Mouse (Mus musculus) liver, embryonic 13.5 days (tissue): Measurements from ENCODE around the gene Pdcd1lg2. TPM values are rescaled to one million over a fixed set of nuclear protein-coding genes. Genes with fewer than 3 reads are reported as not detected.
A peak's percentile ranks its signal among the peaks of the same experiment; 100 is the strongest.

Experiments used
- ATAC-seq: fragments of 200-750 bp; cut with Nextera tagmentation; 2 replicates; pipeline ENCODE4 v1.8.0; 2017; ENCODE audit warnings: low read depth, mild to moderate bottlenecking, moderate number of reproducible peaks, moderate library complexity
- DNase-seq: peaks from one replicate; pipeline ENCODE4 v3.0.0; 2022
- H3K27ac ChIP-seq: fragments of 300-500 bp; sonication (generic); 2 replicates; pipeline ENCODE4 v1.5.1; 2015; ENCODE audit warnings: moderate library complexity, mild to moderate bottlenecking, inconsistent platforms
- H3K27me3 ChIP-seq: fragments of 300-500 bp; sonication (generic); 2 replicates; pipeline ENCODE4 v1.6.1; 2015; ENCODE audit warnings: mild to moderate bottlenecking, inconsistent platforms
- H3K36me3 ChIP-seq: fragments of 300-500 bp; sonication (generic); 2 replicates; pipeline ENCODE4 v1.6.1; 2015; ENCODE audit warnings: mild to moderate bottlenecking, inconsistent platforms
- H3K4me1 ChIP-seq: fragments of 300-500 bp; sonication (generic); replicated peaks from 2 replicates; pipeline ENCODE4 v1.6.1; 2015; ENCODE audit warnings: inconsistent platforms
- H3K4me2 ChIP-seq: fragments of 300-500 bp; sonication (generic); 2 replicates; pipeline ENCODE4 v1.6.1; 2015; ENCODE audit warnings: inconsistent platforms, mild to moderate bottlenecking, moderate library complexity
- H3K4me3 ChIP-seq: fragments of 300-500 bp; sonication (generic); replicated peaks from 2 replicates; pipeline ENCODE4 v1.5.1; 2015; ENCODE audit warnings: mild to moderate bottlenecking, inconsistent platforms
- H3K9ac ChIP-seq: fragments of 300-500 bp; sonication (generic); 2 replicates; pipeline ENCODE4 v1.6.1; 2015; ENCODE audit warnings: mild to moderate bottlenecking, inconsistent platforms
- H3K9me3 ChIP-seq: fragments of 300-500 bp; sonication (generic); replicated peaks from 2 replicates; pipeline ENCODE4 v1.6.1; 2016; ENCODE audit warnings: inconsistent platforms
- whole genome bisulfite sequencing: fragments of 180-500 bp; shearing (Covaris S2); methylation state at CpG from one replicate; pipeline ENCODE4 v1.1.7; 2015; ENCODE audit not compliant: insufficient replicate concordance; 5-methylcytosine and 5-hydroxymethylcytosine counted together
- polyA plus RNA-seq: library from polyadenylated mRNA; unstranded; fragments of >200 nt; fragmentation: Nextera tagmentation; extraction: Ambion mirVana; gene quantifications from 2 replicates; pipeline ENCODE4 v1.2.1, GENCODE M21; 2015

Gene Pdcd1lg2
- polyA plus RNA-seq, result 0.06 TPM in 1 of 2 replicates, not detected in the other

DNA sequence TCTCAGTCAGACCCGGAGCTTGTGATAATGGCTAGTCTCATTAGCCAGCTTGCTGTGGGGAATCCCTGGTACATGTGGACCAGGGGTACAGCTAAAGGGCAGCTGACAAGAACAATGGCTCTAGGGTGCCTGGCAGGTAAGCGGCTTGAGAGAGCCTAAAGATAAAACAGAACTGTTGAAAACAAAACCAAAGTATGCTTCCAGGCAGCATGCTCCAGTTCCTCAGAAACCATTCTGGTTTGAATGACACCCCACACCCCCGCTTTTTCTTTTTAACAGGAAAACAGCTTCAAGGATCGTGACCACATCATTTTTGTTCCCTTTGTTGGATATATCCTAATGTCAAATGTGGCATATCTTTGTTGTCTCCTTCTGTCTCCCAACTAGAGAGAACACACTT, at the start of gene Pdcd1lg2:
Pdcd1lg2 (plus strand) TSS at position 301 of the 400 bp plus-strand sequence.
- no peak within 1 kb of the TSS for H3K27ac ChIP-seq
- H3K27me3 ChIP-seq, result no peaks in the 10 kb centered on the region
- DNase-seq, result no peak
- H3K9ac ChIP-seq, result no peak within 1 kb of the TSS
- 65% methylated on average over 4 of the region's 4 CpGs for WGBS
- H3K9me3 ChIP-seq, result no peaks in the 10 kb centered on the region
- no peaks in the 10 kb centered on the region for H3K4me1 ChIP-seq
- no peak within 1 kb of the TSS for H3K4me2 ChIP-seq
- H3K36me3 ChIP-seq, result no peaks in the 10 kb centered on the region
- ATAC-seq, result no peak
- no peak within 1 kb of the TSS for H3K4me3 ChIP-seq

- H3K9ac ChIP-seq, result peak overlapping the region; percentile 82
- H3K36me3 ChIP-seq, result 0 out of 2 replicates have a peak, but pooled peaks cover 8% of the 10 kb centered on the region
- no peaks in the 10 kb centered on the region for H3K9me3 ChIP-seq
- peaks cover 39% of the 10 kb centered on the region for H3K4me1 ChIP-seq
- H3K27ac ChIP-seq, result peak overlapping the region; percentile 71; the same call in 1 of the 2 replicates
- H3K4me3 ChIP-seq, result peak overlapping the region; percentile 74
- DNase-seq (peak; percentile 89), ATAC-seq (peak; percentile 100)
- H3K27me3 ChIP-seq, result no peaks in the 10 kb centered on the region
- H3K4me2 ChIP-seq, result peak overlapping the region; percentile 89
- 2% methylated on average over 33 of the region's 33 CpGs for WGBS
These were observed 49.1 kb upstream of the Pdcd1lg2 start for GRCm38 (mm10) chr19:29361468-29362130.

- H3K9ac ChIP-seq, result peak overlapping the region; percentile 55; the same call in 1 of the 2 replicates
- peaks cover 42% of the 10 kb centered on the region for H3K4me1 ChIP-seq
- peak overlapping the region; percentile 89 for H3K4me2 ChIP-seq
- WGBS, result 36% methylated on average over 13 of the region's 13 CpGs
- peak overlapping the region; percentile 74 for H3K4me3 ChIP-seq
- no peak for DNase-seq
- H3K27ac ChIP-seq, result no peak overlapping the region
- H3K9me3 ChIP-seq, result no peaks in the 10 kb centered on the region
- H3K36me3 ChIP-seq, result 0 out of 2 replicates have a peak, but pooled peaks cover 8% of the 10 kb centered on the region
- H3K27me3 ChIP-seq, result no peaks in the 10 kb centered on the region
- ATAC-seq, result no peak
These were observed 48.4 kb upstream of the Pdcd1lg2 start for GRCm38 (mm10) chr19:29362173-29362930.

GRCm38 (mm10) chr19:29363557-29363956, 47.2 kb upstream of the Pdcd1lg2 start:
- Histone ChIP-seq H3K27ac (no peak overlapping the region), H3K36me3 (0 out of 2 replicates have a peak, but pooled peaks cover 4% of the 10 kb centered on the region), H3K4me2 (no peak overlapping the region), H3K4me1 (peaks cover 54% of the 10 kb centered on the region), H3K9me3 (no peaks in the 10 kb centered on the region), H3K27me3 (no peaks in the 10 kb centered on the region), H3K4me3 (no peak overlapping the region), H3K9ac (no peak overlapping the region)
- WGBS, result 85% methylated on average over 7 of the region's 7 CpGs
- ATAC-seq, result no peak
- no peak for DNase-seq

DNA sequence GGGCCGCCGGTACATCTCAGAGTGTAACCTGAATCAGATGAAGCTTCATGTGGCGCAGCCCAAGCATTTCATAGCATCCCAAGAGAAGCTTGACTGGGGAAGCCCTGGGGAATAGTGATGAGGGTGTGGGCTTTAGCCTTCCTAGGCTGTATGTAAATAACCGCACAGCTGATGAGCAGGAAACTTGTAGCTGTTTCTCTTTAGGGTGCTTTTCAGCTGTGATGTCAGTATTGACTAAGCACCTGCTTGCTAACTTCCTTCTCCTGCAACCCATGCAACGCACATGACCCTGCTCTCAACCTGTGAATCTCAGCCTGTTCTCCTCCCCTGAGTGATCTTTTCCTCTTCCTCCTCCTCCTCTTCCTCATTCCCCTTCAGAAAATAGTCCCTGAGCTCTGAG, 46.6 kb upstream of the Pdcd1lg2 start:
- Histone ChIP-seq H3K4me1 (peaks cover 57% of the 10 kb centered on the region), H3K4me3 (no peak overlapping the region)
- ATAC-seq, result no peak

GRCm38 (mm10) chr19:29365105-29365504, 45.6 kb upstream of the Pdcd1lg2 start:
- peaks cover 52% of the 10 kb centered on the region for H3K4me1 ChIP-seq
- no peaks in the 10 kb centered on the region for H3K36me3 ChIP-seq
- H3K9me3 ChIP-seq, result no peaks in the 10 kb centered on the region
- H3K4me3 ChIP-seq, result no peak overlapping the region
- DNase-seq, result no peak
- H3K4me2 ChIP-seq, result no peak overlapping the region
- H3K27me3 ChIP-seq, result no peaks in the 10 kb centered on the region
- H3K27ac ChIP-seq, result no peak overlapping the region
- WGBS, result 62% methylated on average over 3 of the region's 3 CpGs
- H3K9ac ChIP-seq, result no peak overlapping the region
- ATAC-seq, result no peak

More for the DNA sequence above, 46.6 kb upstream of the Pdcd1lg2 start:
- Histone ChIP-seq H3K27ac (no peak overlapping the region), H3K9ac (no peak overlapping the region), H3K4me2 (no peak overlapping the region), H3K27me3 (no peaks in the 10 kb centered on the region), H3K9me3 (no peaks in the 10 kb centered on the region), H3K36me3 (no peaks in the 10 kb centered on the region)
- DNase-seq, result no peak
- 74% methylated on average over 5 of the region's 5 CpGs for WGBS

- no peak for DNase-seq
- Histone ChIP-seq H3K27ac (peak overlapping the region; percentile 83), H3K27me3 (no peaks in the 10 kb centered on the region), H3K4me3 (peak overlapping the region; percentile 70), H3K4me2 (peak overlapping the region; percentile 95), H3K36me3 (no peaks in the 10 kb centered on the region), H3K4me1 (peaks cover 41% of the 10 kb centered on the region), H3K9ac (peak overlapping the region; percentile 77), H3K9me3 (no peaks in the 10 kb centered on the region)
- WGBS, result 18% methylated on average over 20 of the region's 20 CpGs
- no peak for ATAC-seq
These were observed 44.3 kb upstream of the Pdcd1lg2 start for GRCm38 (mm10) chr19:29366226-29366968.

DNA sequence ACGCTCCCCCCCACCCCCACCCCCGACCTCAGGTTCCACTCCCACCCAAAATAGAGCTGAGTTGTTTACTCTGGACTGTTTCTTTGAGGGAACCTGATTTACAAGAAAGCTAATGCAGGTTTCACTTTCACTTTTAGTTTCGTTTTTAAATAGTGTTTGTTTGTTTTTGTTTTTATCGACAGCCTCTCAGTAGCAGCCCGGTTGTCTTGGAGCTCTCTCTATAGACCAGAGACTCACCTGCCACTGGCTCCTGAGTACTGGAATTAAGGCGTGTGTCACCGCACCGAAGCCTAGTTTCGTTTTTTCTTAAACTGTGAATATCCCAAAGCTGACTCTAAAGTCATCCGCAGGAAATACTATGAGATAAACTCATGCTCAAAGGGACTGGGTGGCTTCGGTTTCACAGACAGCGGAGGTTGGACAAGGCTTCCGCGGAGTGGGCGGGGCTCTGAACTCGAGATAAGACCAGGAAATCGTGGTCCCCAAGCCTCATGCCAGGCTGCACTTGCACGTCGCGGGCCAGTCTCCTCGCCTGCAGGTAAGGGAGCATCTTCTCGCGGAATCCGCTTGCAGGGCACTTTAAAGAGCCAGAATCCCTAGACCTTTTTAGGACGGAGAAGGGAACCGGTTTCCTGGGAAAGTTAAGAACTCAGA, 43.6 kb upstream of the Pdcd1lg2 start, which contains the start of the genes Plgrkt and Cd274:
Plgrkt (minus strand) TSS at position 422 of the 654 bp plus-strand sequence.
Cd274 (plus strand) TSS at position 487 of the 654 bp plus-strand sequence.
- under 1% methylated on average over 26 of the region's 26 CpGs for WGBS
- DNase-seq, result peak; percentile 85
- peaks cover 45% of the 10 kb centered on the region for H3K4me1 ChIP-seq

DNA sequence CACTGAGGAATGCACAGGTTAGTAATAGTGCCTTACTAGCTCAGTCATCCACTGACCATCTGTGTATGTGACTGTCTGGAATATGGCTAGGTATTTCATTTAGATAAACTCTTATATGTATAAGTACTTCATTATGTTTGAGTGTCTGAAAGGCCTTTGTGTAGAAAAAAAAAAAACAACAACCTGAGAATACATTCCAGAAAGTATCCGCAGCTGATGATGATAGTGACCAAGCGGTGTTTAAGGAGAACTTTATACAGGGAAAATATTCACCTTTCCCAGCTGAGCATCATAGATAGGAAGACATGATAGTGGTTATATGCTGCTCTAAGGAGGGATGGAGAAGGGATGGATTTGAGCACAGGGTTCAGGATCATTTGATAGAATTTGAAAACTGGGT, 42.7 kb upstream of the Pdcd1lg2 start:
- 74% methylated on average over 2 of the region's 2 CpGs for WGBS
- Histone ChIP-seq H3K4me1 (peaks cover 45% of the 10 kb centered on the region), H3K9ac (no peak overlapping the region), H3K4me3 (no peak overlapping the region), H3K4me2 (peak overlapping the region; percentile 95; the same call in 1 of the 2 replicates), H3K36me3 (no peaks in the 10 kb centered on the region), H3K9me3 (no peaks in the 10 kb centered on the region), H3K27ac (no peak overlapping the region), H3K27me3 (no peaks in the 10 kb centered on the region)
- no peak for ATAC-seq
- no peak for DNase-seq

More for the DNA sequence above, 43.6 kb upstream of the Pdcd1lg2 start, which contains the start of the genes Plgrkt and Cd274:
- Histone ChIP-seq H3K4me3 (peak within 1 kb of the TSS; percentile 70), H3K36me3 (no peaks in the 10 kb centered on the region), H3K9ac (peak within 1 kb of the TSS; percentile 77), H3K27ac (peak within 1 kb of the TSS; percentile 83), H3K9me3 (no peaks in the 10 kb centered on the region), H3K27me3 (no peaks in the 10 kb centered on the region), H3K4me2 (peak within 1 kb of the TSS; percentile 95)
- ATAC-seq, result peak; percentile 93

GRCm38 (mm10) chr19:29368671-29369309, 41.9 kb upstream of the Pdcd1lg2 start:
- DNase-seq, result no peak
- Histone ChIP-seq H3K36me3 (no peaks in the 10 kb centered on the region), H3K27ac (no peak overlapping the region), H3K9ac (no peak overlapping the region), H3K4me3 (no peak overlapping the region), H3K4me2 (no peak overlapping the region), H3K9me3 (no peaks in the 10 kb centered on the region), H3K27me3 (no peaks in the 10 kb centered on the region), H3K4me1 (peaks cover 45% of the 10 kb centered on the region)
- ATAC-seq, result no peak
- 48% methylated on average over 3 of the region's 3 CpGs for WGBS
